Mouse (Mus musculus) megakaryocyte progenitor cell, adult 5-6 weeks (primary cell): ENCODE results near the gene Anks1. TPM values are rescaled to one million over a fixed set of nuclear protein-coding genes. Genes with fewer than 3 reads are reported as not detected.

Source experiments
- ATAC-seq: replicated peaks from 2 replicates; pipeline ENCODE4 v1.8.0; 2016; ENCODE audit warnings: mild to moderate bottlenecking, moderate TSS enrichment, inconsistent platforms; ENCODE audit not compliant: poor library complexity
- total RNA-seq, 2 experiments: library from RNA; stranded (forward) in 1 of 2; stranded (reverse) in 1 of 2; fragments of 157-497, 149-512 nt in 1 of 2; fragments of 200-1000 nt in 1 of 2; gene quantifications; 2 replicates each; pipeline versions ENCODE4 v1.2.3 to v1.2.4; 2015 to 2017

Gene Anks1
- total RNA-seq (2015) (29.5 and 34.7 TPM in 2 replicates), total RNA-seq (2017) (29.0 and 34.3 TPM in 2 replicates)

DNA sequence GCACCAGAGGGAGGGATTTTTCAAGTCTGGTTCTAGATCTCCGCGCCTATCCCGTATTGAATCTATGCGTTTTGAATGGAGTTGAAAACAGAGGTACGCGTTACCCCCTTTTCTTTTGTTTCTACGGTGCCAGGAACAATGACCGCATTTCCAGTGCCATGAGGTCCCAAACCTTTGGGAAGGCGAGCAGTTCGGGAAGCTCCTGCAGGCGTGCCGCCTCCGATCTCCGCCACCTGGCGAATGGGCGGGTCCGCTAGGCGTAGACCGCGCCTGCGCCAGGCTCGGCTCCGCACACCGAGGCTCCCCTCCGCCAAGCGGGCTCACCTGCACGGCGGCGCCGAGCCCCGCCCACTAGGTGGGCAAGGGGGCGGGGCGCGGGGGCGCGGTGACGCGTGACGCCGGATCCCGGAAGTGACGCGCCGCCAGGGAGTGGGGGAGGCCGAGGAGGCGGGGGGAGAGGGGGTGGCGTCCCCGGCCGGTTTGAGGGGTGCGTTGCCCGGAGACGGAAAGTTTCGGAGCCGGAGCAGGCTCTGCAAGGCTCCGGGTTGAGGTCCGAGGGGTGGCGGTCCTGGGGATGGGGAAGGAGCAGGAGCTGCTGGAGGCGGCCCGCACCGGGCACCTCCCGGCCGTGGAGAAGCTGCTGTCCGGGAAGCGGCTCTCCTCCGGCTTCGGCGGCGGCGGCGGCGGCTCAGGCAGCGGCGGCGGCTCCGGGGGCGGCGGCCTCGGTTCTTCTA, at the start of gene Anks1:
Gene Anks1, plus strand, starts transcription at position 419 of the 734 bp plus-strand sequence.
- peak; percentile 66 for ATAC-seq

DNA sequence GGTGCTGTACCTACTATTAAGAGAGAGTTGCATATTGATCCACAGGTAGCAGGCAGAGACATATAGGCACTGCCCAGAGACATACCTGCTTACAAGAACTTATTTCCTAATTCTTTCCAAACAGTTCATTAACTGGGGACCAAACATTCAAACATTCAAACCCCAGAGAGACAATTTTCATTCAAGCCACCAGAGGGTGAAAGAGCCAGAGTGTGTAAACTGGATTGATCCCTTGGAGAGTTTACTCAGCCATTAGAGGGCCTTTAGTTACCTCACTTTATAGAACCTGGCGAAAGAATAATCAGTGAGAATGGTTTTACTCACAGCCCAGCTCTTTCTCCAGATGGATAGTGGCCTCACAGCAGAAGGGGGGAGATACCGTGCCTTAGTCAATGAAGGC, 43.6 kb upstream of the Anks1 start:
- ATAC-seq: peak; percentile 31; the same call in 1 of the 2 replicates

DNA sequence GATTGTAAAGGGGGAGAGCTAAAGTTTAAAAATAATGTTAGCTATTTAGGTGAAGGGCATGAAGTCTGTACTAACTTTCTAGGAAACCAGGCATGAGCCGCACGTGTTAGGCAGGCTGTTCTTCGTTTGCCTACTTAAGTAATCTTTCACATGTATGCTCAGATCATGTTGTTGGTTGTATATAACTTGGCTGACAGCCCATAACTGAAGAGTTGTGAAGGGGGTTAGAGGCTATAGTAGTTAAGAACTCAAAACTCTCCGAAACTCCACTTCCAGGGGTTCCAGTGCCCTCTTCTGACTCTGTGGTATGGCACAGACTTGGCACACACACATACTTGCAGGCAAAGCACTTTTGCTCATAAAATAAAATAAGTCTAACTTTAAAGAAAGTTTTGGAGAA, 42.4 kb upstream of the Anks1 start:
- ATAC-seq: no peak

DNA sequence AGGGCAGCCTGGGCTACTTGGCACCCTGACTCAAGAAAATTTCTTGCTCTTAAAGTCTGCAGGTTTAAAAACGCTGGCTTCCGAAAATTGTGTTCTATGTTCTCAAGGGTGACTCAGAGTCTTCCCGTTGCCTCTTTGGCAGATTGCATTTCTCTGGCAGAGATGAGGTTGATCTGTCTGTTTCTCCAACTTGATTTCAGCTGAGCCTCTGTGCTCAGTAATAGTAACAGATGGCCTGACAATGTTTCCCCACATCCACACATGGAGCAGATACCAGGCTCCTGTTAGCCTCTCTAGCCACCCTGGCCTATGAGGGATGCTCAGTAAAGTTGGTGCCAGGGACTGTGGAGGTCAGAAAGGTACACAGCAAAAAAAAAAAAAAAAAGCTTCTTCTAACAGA, 37.3 kb upstream of the Anks1 start:
- no peak for ATAC-seq

DNA sequence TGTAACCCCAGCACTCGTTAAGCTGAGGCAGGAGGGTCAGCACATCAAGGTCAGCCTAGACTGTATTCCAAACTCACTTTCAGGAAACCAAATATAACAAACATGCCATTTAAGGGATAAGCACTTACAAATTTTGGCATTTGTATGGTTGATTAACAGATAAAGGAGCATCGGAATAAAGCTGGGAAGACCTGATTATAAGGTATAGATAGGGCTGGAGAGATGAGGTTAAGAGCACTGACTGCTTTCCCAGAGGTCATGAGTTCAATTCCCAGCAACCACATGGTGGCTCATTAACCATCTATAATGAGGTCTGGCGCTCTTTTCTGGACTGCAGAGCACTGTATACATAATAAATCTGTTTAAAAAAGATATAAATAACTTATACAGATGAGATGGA, 35.5 kb upstream of the Anks1 start:
- no peak for ATAC-seq

DNA sequence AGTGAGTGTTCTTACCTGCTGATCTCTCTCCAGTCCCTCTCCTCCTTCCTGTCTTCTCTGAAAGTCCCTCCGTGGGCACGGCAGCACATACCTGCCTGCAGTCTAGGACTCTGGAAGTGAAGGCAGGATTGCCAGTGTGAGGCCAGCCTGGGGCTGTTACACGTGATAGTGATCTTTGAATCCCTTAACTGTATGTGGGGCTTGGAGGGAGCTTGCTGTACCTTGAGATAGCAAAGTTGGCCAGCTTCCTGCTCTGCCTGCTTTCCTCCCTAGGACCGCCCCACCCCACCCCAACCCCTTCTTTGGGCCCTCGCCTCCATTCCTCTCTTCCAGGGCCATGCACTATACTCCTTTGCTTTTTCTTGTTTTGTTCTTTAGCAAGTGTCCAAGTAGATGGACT, 34.6 kb upstream of the Anks1 start:
- peak; percentile 72 for ATAC-seq

DNA sequence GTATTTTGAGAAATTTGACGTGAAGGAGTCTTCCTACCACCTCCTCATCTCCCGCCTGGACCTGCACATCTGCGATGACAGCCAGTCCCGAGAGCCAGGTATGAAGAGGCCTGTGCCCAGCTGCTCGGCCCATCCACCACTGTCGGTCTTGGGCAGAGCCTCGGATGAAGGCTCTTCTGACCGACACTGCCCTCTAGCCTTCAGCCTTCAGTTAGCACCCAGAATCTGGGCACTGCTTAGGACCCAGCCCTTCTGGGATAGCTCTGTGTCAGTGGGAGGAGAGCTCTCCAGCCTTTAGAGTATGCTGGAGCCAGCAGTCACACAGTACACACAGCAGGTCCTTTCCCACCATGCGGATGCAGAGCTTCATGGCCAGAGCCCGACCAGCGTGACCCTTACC, 27.6 kb upstream of the Anks1 start:
- ATAC-seq: peak; percentile 54

DNA sequence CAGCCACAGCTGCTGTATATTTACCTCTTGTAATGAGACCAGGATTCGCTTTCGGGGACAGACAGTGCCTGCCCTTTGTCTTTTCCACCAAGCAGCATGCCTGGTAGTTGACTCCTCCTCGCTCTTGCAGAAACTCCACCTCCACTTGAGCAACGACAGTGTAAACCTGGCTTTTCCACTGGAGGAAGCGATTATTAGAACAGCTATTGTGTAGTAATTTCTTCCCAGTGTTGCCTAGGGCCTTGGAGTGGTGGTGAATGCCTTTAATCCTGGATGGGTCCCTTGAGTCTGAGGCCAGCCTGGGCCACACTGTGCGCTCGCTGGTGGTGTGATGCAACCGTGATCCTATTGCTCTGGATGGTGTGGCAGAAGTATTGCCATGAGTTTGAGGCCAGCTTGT, 26.0 kb upstream of the Anks1 start:
- no peak for ATAC-seq

DNA sequence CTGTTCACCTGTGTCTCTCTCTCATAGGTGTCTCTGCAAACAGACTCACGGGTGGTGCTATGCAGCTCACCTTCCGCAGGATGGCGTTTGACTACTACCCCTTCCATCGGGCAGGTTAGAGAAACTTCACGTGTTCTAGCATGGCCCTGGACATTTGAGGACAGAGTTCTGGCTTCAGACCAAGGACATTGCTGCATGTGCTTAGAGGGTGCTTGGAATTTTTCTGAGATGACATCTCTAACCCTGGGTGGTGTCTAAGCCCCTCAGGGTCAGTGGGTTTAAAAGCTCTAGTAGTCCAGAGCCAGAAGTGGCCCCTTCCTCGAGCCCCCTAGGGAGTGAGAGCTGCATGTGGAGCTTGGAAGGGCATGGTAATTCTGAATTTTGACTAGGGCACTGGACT, 25.1 kb upstream of the Anks1 start:
- no peak for ATAC-seq

DNA sequence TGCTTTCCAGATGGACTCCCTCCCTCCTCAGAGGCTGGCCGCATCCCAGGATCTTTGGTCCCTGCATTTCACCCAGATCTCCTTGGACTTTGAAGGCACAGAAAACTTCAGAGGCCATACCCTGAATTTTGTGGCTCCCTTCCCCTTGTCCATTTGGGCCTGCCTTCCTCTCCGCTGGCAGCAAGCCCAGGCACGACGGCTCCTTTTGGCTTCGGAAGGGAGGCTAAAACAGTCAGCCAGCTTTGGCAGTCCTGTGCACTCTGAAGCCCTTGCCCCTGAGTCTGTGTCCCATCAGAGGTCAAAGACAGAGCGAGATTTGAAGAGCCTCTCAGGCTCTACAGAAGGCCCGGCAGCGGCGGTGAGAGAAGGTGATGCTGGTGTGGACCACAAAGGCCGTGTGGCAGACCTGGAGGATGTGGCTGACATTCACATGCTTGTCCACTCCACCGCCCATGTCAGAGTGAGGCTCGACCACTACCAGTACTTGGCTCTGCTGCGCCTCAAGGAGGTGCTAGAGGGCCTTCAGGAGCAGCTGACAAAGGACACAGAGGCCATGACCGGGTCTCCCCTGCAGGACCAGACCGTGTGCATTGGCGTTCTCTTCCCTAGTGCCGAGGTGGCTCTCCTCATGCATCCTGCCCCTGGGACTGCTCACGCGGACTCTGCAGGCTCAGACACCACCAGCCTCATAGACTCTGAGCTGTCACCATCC, 22.5 kb upstream of the Anks1 start:
- no peak for ATAC-seq

DNA sequence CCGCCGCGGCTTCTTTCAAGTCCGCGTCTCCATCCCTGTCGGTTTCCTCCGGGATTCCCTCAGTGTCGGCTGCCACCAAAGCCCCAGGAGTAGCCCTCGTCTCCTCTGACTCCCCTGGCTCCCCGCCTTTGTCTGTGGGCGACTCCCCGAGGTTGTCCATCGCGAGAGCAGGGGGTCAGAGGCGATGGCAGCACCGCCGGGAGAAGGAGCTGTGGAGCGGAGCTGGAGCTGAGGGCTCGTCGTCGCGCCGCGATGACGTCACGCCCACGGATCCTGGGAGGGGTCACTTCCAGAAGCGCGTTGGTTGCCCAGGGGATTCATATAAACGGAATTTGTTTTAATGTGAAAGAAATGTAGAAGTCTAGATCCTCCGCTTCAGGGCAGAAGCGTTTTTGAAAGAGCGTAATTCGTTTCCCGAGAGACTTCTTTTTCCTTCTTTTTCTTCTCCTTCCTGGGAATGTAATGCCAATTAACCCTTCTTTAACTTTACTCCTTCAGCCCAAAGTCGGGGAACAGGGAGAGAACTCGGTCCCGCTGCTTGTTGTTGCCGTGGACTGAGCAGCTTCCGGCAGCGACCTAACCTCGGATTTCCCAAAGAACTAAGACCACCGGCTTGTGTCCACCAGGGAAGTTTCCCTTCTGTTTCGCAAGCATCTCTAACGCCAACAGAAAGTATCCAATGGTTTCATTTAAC, 1.4 kb upstream of the Anks1 start:
- peak; percentile 84 for ATAC-seq

DNA sequence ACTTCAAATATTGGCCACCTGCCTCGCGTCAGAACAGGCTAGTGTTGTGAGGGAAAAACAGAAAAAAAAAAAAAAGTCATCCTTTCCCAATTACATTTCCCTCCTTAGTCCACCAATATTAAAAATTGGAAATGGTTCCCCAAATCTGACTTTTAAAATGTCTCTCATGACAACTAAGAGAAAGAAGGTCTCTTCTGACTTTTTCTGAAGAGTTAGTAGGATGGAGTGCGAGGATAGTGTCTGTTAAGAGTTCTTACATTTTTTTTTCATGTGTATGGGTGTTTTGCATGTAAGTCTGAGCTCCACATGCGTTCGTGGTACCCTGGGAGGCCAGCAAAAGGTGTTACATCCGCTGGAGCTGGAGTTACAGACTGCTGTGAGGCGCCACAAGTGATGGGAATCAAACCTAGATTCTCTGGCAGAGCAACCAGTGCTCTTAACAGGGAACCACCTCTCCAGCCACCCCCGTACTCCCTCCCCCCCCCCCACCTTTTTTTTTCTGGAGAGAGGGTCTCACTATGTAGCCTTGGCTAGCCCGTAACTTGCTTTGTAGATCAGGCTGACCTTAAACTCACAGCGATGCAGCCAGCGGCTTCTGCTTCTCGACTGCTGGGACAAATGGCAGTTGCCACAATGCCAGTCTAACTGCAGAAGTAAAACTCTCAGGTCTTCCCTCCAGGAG, 759 bp upstream of the Anks1 start:
- ATAC-seq: peak; percentile 49

DNA sequence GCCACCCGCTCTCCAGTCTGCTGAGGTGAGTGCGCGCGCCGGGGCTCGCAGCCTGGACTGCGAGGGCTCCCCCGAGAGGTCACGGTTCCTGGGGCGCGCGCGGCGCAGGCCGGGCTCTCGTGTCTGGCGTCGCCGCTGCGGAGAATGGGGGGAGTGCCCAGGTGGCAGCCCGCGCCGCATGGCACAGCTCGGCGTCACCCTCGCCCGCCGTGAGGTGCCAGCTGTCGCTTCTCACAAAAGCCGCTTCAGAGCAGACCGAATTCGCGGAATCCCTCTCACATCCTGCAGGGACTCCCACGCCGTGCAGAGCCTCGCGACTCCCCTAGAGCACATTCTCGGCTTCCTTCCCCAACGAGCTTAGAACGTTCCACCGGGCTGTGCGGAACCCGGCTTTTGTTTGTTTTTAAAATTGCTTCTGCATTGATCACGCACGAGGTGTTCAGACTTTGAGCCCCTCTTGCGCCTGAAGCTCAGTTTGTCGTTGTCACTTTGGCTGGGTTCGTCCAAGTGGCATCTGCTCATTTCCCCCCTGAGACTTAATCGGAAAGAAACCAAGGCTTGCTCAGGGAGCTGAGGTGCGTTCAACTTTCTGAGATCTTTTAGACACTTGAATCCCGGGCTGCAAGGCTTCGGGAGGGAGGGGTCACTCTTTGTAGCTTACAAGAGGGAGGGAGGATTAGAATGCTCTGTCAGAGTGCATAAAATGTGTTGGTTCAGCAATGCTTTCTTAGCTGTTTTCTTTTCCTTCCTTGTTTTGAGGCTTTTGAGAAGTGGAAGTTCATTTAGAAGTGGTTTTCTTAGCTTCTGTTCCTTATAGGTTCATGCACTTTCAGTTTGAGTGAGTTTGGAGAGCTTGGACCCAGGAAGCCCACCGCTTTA, 755 bp downstream of the Anks1 start, which contains the start of gene Taf11:
Gene Taf11, minus strand, starts transcription at position 223 of the 879 bp plus-strand sequence.
- ATAC-seq: peak; percentile 18

DNA sequence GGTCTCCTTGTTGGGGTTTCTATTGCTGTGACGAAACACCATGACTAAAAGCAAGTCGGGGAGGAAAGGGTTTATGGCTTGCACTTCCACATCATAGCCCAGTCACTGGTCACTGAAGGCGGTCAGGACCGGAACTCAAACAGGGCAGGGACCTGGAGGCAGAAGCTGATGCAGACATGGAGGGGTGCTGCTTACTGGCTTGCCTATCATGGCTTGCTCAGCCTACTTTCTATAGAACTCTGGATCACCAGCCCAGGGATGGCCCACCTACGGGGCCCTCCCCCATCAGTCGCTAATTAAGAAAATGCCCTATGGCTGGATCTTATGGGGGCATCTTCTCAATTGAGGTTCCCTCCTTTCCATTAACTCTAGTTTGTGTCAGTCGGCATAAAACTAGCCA, 2.3 kb downstream of the Anks1 start:
- no peak for ATAC-seq

DNA sequence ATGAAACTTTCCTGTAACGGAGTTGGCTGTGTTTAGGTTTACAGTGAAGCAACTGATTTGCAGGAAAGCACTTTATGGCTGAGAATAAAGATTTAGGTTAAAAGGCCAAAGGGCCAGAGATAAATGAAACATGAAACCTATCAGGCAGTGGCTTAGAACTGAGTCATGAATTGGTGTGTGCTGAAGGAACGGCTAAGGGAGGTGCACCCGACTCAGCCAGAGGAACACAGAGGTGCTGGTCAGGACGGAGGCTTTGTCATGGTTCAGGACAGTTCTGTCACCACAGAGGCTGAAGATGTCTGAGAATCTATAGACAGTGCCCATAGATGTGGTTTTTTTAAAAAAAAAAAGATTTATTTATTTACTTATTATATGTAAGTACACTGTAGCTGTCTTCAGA, 5.6 kb downstream of the Anks1 start:
- no peak for ATAC-seq

DNA sequence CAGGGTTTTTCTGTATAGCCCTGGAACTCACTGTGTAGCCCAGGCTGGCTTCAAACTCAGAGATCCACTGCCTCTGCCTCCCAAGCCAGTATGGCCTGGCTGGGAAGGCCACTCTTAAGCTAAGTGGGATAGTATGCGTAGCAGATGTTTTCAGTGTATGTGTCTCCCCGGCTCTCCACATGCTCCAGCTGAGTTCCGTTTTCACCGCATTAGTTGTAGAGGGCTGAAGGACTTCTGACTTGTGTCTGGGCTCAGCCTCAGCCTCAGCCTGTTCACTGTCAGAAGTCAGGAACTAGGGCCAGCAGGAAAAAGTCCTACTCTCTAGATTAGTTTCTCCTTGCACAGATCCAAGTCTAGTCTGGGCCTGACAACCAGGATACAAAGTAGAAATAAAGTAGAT, 7.3 kb downstream of the Anks1 start:
- no peak for ATAC-seq

DNA sequence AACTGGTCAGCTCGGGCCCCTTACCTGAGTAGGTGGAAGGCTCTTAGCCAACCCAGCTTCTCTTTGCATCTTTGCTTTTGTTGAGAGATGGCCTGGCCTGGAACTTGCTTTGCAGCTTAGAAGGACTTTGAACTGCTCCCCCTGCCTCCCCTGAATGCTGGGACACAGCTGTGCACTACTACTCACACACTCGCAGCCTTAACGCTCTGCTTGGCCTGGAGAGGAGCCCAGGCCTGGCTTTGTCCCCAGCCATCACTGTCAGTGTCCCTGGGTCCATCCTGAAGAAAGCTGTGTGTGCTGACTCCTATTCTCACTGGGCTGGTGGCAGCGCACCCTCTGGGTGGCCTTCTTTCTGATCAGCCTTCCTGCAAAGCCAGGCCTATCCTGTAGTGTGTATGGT, 11.6 kb downstream of the Anks1 start:
- ATAC-seq: no peak

DNA sequence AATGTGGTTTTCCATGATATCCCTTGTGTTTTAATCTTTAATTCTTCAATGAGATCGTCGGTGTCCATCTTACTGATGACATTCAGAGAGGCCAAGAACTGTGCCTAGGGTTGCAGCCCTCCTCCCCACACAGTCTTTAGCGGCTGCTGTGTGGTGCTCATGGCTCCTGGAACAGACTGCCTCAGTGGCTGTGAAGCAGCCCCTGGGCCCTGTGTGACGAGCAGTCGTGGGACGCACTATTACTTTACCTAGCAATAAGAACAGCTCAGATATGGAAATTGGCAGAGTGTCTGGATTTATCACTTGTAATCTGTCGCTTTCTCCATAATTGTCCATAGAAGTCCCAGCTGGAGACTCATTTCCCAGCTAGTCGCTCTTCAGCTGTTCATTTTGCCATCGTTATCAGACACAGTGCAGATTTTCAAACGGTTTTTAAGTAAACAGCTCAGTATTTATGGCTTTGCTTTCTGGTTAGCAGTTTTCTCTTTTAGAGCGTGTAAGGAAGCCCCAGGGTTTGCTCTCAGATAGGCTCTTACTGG, 13.1 kb downstream of the Anks1 start:
- ATAC-seq: no peak

DNA sequence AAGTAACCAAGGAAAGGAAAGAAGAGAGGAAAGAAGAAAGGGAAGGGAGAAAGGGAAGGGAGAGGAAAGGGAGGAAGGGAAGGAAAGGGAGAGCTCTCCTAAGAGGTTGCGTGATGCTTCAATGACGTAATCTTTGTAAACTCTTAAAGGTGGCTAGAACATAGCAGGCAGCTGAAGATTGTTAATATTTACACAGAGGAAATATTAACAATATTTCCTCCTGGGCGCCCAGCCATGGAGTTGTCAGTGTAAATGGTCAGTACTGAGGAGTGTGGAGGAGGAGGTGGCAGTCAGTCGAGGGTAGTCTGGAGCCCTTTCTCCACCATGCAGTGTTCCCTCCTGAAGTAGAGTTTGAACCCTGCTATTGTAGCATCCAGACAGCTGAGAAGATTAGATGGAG, 15.9 kb downstream of the Anks1 start:
- ATAC-seq: no peak

DNA sequence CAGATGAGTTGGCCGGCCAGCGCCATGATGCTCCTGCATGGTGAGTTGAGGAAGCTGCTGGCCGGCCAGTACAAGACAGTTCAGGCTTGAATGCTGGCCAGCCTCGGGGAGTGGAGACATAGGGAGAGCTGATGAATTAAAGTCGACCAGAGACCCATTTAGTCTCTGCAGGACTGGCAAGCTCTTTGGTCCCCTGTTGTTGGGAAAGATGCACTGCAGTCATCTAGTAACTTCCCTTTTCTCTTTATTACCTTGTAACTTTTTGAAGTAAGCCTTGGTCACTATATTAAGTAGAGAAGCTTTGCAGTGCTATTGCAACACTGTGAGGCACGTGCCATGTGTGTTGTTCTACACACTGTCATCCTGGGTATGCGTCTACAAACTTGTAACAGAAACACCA, 16.4 kb downstream of the Anks1 start:
- peak; percentile 89 for ATAC-seq
